Mouse (Mus musculus): ENCODE measurements around the gene Itih3. TPM values are rescaled to one million over a fixed set of nuclear protein-coding genes. Genes with fewer than 3 reads are reported as not detected.
A peak's percentile ranks its signal among the peaks of the same experiment; 100 is the strongest.

The Itih3 gene
- 0.08 and 0.17 TPM in 2 replicates for polyA plus RNA-seq (2016; fragmentation: Nextera tagmentation; extraction: Ambion mirVana)

DNA sequence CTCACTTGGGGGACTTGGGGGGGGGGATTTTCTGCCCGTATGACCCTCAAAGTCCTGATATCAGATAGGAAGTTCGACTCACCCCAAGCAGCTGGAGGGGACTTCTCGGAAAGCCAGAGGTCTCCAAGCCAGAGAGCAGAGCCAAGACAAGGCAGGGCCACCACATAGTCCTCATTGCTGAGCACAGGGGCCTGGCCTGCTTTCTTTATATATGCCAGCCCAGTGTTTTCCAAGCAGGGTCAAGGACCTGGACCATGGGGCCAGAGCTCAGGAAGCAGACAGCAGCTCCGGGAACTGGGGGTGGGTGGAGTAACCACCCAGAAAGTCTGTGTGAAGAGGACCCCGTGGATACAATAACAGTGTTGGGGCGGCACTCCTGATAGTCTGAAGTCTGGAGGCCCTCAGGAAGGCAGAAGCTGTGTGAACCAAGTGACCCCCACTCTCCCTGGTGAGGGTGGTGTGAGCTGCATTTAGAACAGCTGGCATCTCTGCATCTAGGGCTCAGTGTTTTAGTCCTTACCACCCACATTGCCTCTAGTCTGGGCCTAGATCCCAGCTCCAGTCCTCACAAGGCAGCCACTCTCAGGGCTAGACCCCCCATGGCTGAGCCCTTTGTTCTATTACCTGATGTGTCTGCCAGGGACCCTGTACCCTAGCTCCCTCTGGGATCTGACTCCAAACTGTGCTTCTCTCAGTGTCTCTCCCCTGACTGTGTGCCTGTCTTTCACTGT, at the start of gene Itih3:
Gene Itih3, minus strand, starts transcription at position 386 of the 731 bp plus-strand sequence.
- H3K27me3 ChIP-seq: no peaks in the 10 kb centered on the region
- no peak for ATAC-seq (ENCODE audit: low FRiP score)
- WGBS: 84% methylated on average over 6 of the region's 6 CpGs
- no peaks in the 10 kb centered on the region for H3K36me3 ChIP-seq (replicated peaks)
- no peak within 1 kb of the TSS for H3K4me2 ChIP-seq
- H3K4me1 ChIP-seq: peaks cover 7% of the 10 kb centered on the region; the same call in 1 of the 2 replicates
- H3K9me3 ChIP-seq: no peaks in the 10 kb centered on the region
- H3K9ac ChIP-seq: no peak within 1 kb of the TSS
- H3K27ac ChIP-seq: no peak within 1 kb of the TSS
- H3K4me3 ChIP-seq (replicated peaks): no peak within 1 kb of the TSS

- whole genome bisulfite sequencing: 97% methylated on average over 1 of the region's 1 CpGs
- Histone ChIP-seq H3K4me2 (no peak overlapping the region), H3K27me3 (no peaks in the 10 kb centered on the region), H3K9ac (no peak overlapping the region), H3K27ac (no peak overlapping the region), H3K9me3 (no peaks in the 10 kb centered on the region), H3K36me3 (replicated peaks) (peaks cover 23% of the 10 kb centered on the region), H3K4me1 (no peaks in the 10 kb centered on the region), H3K4me3 (replicated peaks) (no peak overlapping the region)
- ATAC-seq (ENCODE audit: low FRiP score): no peak
These were observed 36.8 kb upstream of the Itih3 start for GRCm38 (mm10) chr14:30960366-30960765.

- no peak for ATAC-seq (ENCODE audit: low FRiP score)
- no peaks in the 10 kb centered on the region for H3K4me1 ChIP-seq
- no peak overlapping the region for H3K9ac ChIP-seq
- H3K9me3 ChIP-seq: no peaks in the 10 kb centered on the region
- no peak overlapping the region for H3K4me3 ChIP-seq (replicated peaks)
- no peak overlapping the region for H3K4me2 ChIP-seq
- 95% methylated on average over 4 of the region's 4 CpGs for WGBS
- peaks cover 28% of the 10 kb centered on the region for H3K36me3 ChIP-seq (replicated peaks)
- H3K27me3 ChIP-seq: no peaks in the 10 kb centered on the region
- H3K27ac ChIP-seq: no peak overlapping the region
These were observed 35.5 kb upstream of the Itih3 start for GRCm38 (mm10) chr14:30959031-30959430.

- H3K27me3 ChIP-seq: no peaks in the 10 kb centered on the region
- H3K4me1 ChIP-seq: no peaks in the 10 kb centered on the region
- ATAC-seq (ENCODE audit: low FRiP score): no peak
- H3K4me3 ChIP-seq (replicated peaks): no peak overlapping the region
- peaks cover 25% of the 10 kb centered on the region for H3K36me3 ChIP-seq (replicated peaks)
- no peak overlapping the region for H3K9ac ChIP-seq
- no peak overlapping the region for H3K4me2 ChIP-seq
- no peaks in the 10 kb centered on the region for H3K9me3 ChIP-seq
- H3K27ac ChIP-seq: no peak overlapping the region
- 78% methylated on average over 2 of the region's 2 CpGs for WGBS
These were observed 35.0 kb upstream of the Itih3 start for GRCm38 (mm10) chr14:30958517-30958916.

- Histone ChIP-seq H3K9ac (peak within 1 kb of the TSS; percentile 92), H3K4me2 (peak within 1 kb of the TSS; percentile 76), H3K27ac (peak within 1 kb of the TSS; percentile 66; the same call in 1 of the 2 replicates), H3K36me3 (replicated peaks) (0 out of 2 replicates have a peak, but pooled peaks cover 4% of the 10 kb centered on the region), H3K4me3 (replicated peaks) (peak within 1 kb of the TSS; percentile 78), H3K27me3 (0 out of 2 replicates have a peak, but pooled peaks cover 5% of the 10 kb centered on the region), H3K4me1 (peaks cover 9% of the 10 kb centered on the region), H3K9me3 (no peaks in the 10 kb centered on the region)
- under 1% methylated on average over 57 of the region's 57 CpGs for WGBS
- ATAC-seq (ENCODE audit: low FRiP score): peak; percentile 99
These were observed 27.7 kb upstream of the Itih3 start, which contains the start of gene Nek4 for GRCm38 (mm10) chr14:30951154-30951825. Gene Nek4 (plus strand): TSS chr14:30951377.

GRCm38 (mm10) chr14:30949986-30950385, 26.4 kb upstream of the Itih3 start:
- H3K4me2 ChIP-seq: no peak overlapping the region
- 0 out of 2 replicates have a peak, but pooled peaks cover 5% of the 10 kb centered on the region for H3K27me3 ChIP-seq
- no peak overlapping the region for H3K4me3 ChIP-seq (replicated peaks)
- H3K9ac ChIP-seq: no peak overlapping the region
- H3K27ac ChIP-seq: no peak overlapping the region
- 97% methylated on average over 10 of the region's 10 CpGs for WGBS
- 0 out of 2 replicates have a peak, but pooled peaks cover 4% of the 10 kb centered on the region for H3K36me3 ChIP-seq (replicated peaks)
- H3K9me3 ChIP-seq: no peaks in the 10 kb centered on the region
- H3K4me1 ChIP-seq: peaks cover 9% of the 10 kb centered on the region
- no peak for ATAC-seq (ENCODE audit: low FRiP score)

- no peaks in the 10 kb centered on the region for H3K9me3 ChIP-seq
- H3K9ac ChIP-seq: no peak overlapping the region
- H3K27me3 ChIP-seq: 0 out of 2 replicates have a peak, but pooled peaks cover 5% of the 10 kb centered on the region
- no peak overlapping the region for H3K4me2 ChIP-seq
- no peak for ATAC-seq (ENCODE audit: low FRiP score)
- WGBS: 84% methylated on average over 2 of the region's 2 CpGs
- no peaks in the 10 kb centered on the region for H3K36me3 ChIP-seq (replicated peaks)
- no peaks in the 10 kb centered on the region for H3K4me1 ChIP-seq
- no peak overlapping the region for H3K4me3 ChIP-seq (replicated peaks)
- no peak overlapping the region for H3K27ac ChIP-seq
These were observed 21.2 kb upstream of the Itih3 start for GRCm38 (mm10) chr14:30944745-30945144.

GRCm38 (mm10) chr14:30943860-30944674, 20.5 kb upstream of the Itih3 start:
- Histone ChIP-seq H3K4me2 (no peak overlapping the region), H3K4me3 (replicated peaks) (no peak overlapping the region), H3K9ac (no peak overlapping the region), H3K9me3 (no peaks in the 10 kb centered on the region), H3K36me3 (replicated peaks) (no peaks in the 10 kb centered on the region), H3K27ac (no peak overlapping the region), H3K4me1 (no peaks in the 10 kb centered on the region), H3K27me3 (0 out of 2 replicates have a peak, but pooled peaks cover 3% of the 10 kb centered on the region)
- WGBS: 70% methylated on average over 11 of the region's 11 CpGs
- ATAC-seq (ENCODE audit: low FRiP score): no peak

- Histone ChIP-seq H3K36me3 (replicated peaks) (no peaks in the 10 kb centered on the region), H3K4me3 (replicated peaks) (no peak within 1 kb of the TSS), H3K4me2 (no peak within 1 kb of the TSS), H3K9ac (no peak within 1 kb of the TSS), H3K27me3 (0 out of 2 replicates have a peak, but pooled peaks cover 2% of the 10 kb centered on the region), H3K4me1 (no peaks in the 10 kb centered on the region), H3K27ac (no peak within 1 kb of the TSS), H3K9me3 (no peaks in the 10 kb centered on the region)
- ATAC-seq (ENCODE audit: low FRiP score): no peak
- WGBS: 91% methylated on average over 7 of the region's 7 CpGs
These were observed 19.5 kb upstream of the Itih3 start, which contains the start of gene Itih1 for GRCm38 (mm10) chr14:30943038-30943437. Gene Itih1 (minus strand): TSS chr14:30943289.

GRCm38 (mm10) chr14:30942254-30942653, 18.7 kb upstream of the Itih3 start:
- Histone ChIP-seq H3K4me2 (no peak overlapping the region), H3K36me3 (replicated peaks) (no peaks in the 10 kb centered on the region), H3K27me3 (0 out of 2 replicates have a peak, but pooled peaks cover 2% of the 10 kb centered on the region), H3K4me1 (no peaks in the 10 kb centered on the region), H3K9me3 (no peaks in the 10 kb centered on the region), H3K9ac (no peak overlapping the region), H3K27ac (no peak overlapping the region), H3K4me3 (replicated peaks) (no peak overlapping the region)
- WGBS: 89% methylated on average over 4 of the region's 4 CpGs
- ATAC-seq (ENCODE audit: low FRiP score): no peak

DNA sequence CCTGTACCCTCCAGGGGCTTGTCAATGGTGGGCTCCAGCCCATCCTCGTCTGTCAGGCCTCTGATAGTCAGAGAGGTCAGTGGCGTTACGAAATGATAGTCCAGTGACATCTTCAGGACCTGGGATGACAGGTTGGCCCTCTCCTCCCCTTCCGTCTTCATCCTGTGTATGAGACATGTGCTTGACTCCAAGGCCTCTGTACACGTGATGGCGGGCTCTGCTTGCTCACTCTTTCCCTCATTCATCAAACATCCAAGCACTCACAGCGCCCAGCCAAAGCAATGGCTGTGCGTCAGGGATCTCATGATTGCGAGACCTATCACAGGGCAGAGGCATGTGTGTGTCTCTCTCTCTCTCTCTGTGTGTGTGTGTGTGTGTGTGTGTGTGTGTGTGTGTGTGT, 9.8 kb upstream of the Itih3 start:
- Histone ChIP-seq H3K4me1 (no peaks in the 10 kb centered on the region), H3K9ac (no peak overlapping the region), H3K9me3 (no peaks in the 10 kb centered on the region), H3K4me3 (replicated peaks) (no peak overlapping the region), H3K36me3 (replicated peaks) (no peaks in the 10 kb centered on the region), H3K27me3 (no peaks in the 10 kb centered on the region), H3K27ac (no peak overlapping the region), H3K4me2 (no peak overlapping the region)
- WGBS: 81% methylated on average over 9 of the region's 9 CpGs
- no peak for ATAC-seq (ENCODE audit: low FRiP score)

- H3K4me1 ChIP-seq: no peaks in the 10 kb centered on the region
- no peak overlapping the region for H3K9ac ChIP-seq
- no peak overlapping the region for H3K27ac ChIP-seq
- H3K4me2 ChIP-seq: no peak overlapping the region
- H3K4me3 ChIP-seq (replicated peaks): no peak overlapping the region
- H3K27me3 ChIP-seq: no peaks in the 10 kb centered on the region
- no peaks in the 10 kb centered on the region for H3K9me3 ChIP-seq
- WGBS: 91% methylated on average over 4 of the region's 4 CpGs
- H3K36me3 ChIP-seq (replicated peaks): no peaks in the 10 kb centered on the region
- ATAC-seq (ENCODE audit: low FRiP score): no peak
These were observed 6.8 kb upstream of the Itih3 start for GRCm38 (mm10) chr14:30930386-30930785.
